Mouse (Mus musculus): ENCODE measurements at regions not wholly inside any gene's neighbourhood (a gene's known extent, or its start where the extent isn't known, plus 50 kb on each side); places are given as distances from the start of the nearest gene placed in this dataset.

DNA sequence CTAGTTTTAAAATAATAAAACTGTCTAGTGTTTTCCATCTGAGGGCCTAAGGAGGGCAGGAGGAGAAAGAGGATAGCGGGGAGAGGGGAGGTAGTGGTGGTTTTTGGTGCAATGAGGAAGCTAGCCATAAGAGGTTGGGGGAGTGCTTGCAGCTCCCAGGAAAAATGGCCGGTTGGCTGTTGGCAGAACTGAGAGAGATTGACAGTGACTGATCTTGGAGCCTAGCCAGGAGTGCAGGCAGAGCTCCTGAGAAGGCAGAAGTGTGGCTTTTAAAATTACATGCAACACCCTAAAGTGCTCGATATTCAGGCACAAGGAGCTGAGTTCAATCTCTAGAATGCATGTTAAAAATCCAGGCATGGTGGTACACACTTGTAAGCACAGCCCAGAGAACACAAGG lies 938.3 kb upstream of the 2610301B20Rik start:
- DNase-seq, result no peak

DNA sequence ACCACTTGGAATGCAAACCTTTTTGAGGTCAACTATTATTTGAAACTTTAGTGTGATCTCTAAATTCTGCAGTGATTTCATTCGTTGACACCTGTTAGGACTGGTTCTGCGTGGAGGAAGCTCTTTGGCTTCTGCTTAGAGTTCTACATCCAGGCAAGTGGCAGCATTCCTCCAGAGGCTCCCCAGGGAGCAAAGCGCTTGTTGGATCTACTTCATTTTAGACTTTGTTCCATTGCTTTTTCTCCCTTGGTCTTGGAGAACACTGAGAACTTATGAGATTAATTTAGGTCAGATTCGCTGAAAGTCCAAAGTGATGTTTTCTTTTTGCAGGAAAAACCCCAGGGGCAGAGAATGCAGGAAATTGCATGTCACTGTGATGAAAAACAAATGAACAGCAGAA lies 922.9 kb upstream of the 2610301B20Rik start:
- DNase-seq, result no peak

DNA sequence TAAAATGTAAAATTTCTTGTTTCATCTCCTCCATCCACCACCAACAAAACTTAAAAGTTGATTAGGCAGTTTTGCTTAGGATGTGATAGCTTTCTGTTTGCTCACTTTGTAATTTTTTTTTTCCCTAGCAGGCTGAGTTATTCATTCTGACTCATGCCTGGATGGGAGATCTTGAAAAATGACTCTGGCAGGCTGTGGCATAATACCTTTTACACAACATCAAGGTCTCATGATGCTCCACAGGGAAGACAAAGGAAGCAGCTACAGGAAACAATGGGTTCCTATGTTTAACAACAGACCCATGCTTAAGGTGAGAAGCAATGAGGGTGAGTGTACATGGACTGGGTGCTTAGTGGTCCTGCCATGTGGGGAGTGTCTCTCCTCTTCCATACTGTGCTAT lies 899.7 kb upstream of the 2610301B20Rik start:
- no peak for DNase-seq

DNA sequence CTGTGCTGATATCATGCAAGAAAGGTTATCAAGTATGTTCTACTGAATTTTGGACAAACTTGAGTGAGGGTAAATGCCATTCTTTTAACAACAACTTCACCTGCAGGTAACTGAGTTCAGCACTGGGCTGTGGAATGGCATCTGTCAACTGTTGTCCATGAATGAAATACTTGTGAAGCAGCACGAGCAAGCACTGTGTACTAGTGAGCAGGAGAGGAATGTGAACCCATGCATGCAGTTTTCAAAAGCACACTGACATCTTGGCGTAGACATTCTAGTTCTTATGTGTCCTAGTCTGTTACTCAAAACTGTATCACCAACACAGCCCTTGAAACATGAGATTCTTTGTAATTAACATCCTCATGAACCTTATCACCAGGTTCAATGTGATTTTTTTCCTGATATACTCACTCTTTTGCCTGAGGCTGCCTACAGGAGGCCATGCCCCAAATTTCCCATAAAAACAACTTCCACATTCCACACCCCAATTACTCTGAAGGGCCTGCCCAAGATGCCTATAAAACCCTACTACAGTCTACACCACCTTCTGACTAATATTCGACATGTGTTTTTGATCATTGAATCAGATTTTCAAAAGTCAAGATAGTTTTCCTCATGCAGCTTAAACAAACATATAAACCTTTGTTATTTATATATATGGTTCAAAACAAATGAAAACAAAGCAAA lies 892.8 kb upstream of the 2610301B20Rik start:
- no peak for DNase-seq

DNA sequence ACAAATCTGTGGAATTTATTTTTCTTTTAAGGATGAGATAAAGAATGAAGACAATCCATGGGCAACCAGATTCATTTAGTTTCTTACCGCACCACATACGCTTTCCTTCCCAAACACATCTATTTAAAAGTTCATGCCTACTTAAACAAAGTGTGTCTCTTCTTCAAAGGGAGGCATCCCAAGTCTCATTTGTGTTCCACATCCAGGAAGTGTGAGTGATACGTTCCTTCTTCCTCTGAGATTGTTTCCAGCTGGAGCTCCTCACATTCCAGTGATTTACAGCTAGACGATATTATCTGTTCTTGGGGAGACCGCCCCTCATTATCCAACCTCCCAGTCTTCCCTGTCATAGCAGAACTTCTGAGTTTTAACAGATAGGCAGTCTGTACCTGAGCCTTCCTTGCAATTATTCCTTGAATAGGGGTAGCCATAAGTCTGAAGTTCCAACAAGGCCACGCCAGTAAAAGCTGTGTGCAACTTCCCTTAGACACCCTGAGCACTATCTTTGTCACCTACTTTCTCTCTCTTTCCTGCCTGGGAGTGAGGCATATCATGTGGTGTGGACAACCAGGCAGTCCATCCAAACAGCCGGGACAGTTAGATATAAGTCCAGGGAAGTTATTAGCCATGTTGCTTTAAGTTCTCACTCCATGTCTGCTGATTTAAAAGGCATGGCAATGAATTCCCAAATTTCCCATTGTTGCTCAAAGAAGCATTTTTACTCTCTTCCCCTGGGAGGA lies 891.3 kb upstream of the 2610301B20Rik start:
- DNase-seq, result no peak

DNA sequence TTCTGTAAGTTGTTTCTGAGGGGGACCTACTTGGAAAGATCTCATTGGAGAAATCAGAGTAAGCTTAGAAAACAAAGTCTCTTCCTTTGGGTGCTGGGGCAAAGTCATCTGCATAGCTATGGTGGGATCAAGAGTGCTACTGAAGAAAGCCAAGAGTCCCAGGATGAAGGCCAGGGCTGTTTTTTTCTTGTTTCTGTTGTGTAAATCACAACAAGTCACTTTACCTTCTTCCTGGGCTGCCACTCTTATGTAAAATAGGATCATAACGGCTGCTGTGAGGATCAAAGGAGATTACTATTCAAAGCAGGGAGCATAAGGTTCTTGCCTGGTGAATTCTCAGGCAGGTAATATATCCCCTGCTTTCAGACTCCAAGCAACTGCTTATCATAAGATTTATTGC lies 880.4 kb upstream of the 2610301B20Rik start:
- DNase-seq, result no peak

DNA sequence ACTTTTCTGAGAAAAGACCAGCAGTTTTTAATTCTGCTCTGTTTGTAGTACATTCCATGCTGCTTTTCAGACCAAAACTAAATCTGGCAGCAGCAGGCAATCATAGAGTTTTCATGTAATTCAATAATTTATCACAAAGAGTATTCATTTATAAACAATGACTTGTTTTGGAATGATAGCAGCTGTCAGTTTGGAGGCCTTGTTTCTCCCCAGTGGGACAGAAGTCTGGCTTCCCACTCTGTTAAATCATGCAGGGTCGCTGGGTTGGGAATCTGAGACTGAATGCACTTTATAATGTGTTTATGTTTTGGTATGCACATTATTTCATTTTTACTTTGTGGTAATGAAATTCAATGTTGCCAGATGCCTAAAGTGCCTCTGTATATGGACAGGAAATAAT lies 879.8 kb upstream of the 2610301B20Rik start:
- no peak for DNase-seq

DNA sequence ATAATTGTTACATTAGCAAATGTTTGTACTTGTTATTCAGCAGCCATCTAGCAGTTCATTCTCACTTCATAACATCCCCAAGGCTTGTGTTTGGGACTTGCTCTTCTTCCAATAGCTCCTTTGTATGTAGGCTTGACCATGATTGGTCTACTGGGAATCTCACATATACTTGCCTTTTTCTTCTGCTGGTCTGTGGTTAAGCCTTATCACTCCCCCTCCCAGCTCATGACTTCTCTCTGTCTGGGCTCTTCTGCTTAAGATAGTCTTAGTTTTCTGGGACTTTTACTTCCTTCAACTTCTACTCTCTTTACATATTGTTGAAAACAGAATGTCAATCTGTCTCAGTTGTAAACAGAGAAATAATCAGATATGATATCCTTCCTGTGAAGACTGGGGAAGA lies 844.0 kb upstream of the 2610301B20Rik start:
- no peak for DNase-seq

DNA sequence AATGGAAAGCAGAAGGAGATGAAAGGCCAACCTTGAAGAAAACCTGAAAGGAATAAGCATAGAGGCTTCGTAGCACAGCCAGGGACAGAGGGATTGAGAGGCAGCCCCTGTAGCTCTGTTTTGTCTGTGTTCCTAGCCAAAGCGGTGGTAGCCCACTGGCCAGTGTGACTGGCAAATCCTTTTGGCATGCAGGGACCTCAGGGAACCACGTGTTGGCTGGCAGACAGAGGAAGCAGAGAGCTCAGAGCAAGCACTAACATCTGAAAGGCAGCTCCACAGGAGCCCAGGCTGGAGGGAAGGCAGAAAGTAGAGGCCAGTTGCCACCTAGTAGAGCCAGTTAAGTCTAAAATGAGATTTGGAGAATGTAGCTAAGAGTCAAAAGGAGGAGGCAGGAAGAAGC lies 842.5 kb upstream of the 2610301B20Rik start:
- no peak for DNase-seq

DNA sequence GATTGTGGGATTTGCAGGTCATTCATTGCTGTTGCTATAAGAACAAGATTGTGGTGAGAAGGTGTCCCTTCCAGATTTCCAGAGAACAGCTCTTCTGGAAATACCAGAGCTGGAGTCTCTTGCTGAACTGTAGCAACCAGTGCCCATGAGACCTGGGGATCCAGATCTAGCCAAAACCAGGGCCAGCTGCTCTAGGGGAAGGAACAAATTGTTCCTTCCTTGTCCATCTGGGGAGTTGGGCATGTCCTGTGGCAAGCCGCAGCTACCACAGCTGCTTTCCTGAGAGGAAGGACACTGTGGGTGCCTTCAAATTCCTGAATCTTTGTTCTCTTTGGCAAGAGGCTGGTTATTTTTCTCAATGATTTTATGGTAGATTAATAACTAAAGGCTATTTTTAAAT lies 839.0 kb upstream of the 2610301B20Rik start:
- DNase-seq, result no peak

DNA sequence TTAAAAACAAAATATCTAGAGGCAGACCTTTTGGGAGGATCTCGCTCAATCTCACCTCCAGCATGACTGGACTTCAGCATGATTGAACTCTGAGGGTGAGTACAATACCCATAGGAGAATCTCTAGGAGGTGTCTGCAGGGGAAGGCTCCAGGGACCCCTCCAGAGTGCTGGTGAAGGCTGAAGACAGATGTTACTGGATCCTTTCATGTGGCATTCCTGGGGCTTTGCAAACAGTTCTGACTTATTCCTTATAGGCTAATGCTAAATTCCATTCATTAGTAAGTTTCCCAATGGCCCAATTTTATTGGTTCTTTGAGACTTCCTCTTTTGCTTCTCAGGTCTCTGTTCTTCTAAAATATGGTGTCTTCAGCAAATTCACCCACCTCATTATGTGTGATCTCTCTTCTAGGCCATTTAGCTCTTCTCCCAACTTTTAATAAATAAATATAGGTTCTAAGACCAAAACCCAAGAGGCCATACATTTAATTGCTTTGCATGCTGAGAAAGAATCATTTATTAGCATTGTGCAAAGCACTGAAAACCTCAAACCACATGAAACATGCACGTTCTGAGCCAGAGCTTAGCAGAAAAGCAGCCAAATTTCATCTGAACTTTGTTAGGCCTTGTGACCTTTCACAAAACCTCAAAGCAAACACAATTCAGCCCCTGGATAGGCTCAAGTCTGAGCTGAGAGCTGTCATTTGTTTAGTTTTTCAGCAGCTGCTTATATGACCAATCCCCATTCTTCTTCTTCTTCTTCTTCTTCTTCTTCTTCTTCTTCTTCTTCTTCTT lies 832.8 kb upstream of the 2610301B20Rik start:
- no peak for DNase-seq

DNA sequence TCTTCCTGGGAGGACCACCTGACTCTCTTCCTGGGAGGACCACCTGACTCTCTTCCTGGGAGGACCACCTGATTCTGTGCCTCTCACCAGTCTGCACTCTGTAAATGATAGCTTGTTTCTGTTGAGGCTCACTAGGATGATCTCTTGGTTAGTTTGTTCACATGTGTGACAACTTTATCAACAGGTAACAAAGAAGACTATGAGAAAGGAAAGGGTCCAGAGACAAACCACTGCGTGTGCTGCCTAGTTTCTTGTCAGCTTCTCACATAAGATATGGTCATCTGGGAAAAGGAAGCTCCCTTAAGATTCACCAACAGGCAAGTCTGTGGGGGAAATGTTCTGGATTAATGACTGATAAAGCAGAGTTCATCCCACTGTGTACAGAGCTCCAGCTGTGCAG lies 825.5 kb upstream of the 2610301B20Rik start:
- no peak for DNase-seq

DNA sequence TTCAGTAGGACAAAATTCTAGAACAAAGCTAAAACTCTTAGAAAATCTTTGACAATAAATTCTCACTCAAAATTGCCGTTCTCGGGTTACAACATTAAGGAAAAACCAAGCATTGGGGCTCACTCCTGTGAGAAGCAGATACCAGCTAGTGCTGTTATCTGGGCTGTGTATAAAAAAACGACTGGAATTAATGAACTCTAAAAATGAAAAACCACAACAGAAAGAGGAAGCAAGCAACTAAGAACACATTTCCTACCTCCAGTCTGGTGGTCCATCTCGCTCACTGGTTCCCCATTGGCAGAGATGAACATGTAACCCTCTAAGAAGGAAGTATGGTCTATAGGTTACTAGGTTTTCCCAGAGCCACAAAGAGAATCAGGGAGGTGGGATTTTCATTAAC lies 824.9 kb upstream of the 2610301B20Rik start:
- DNase-seq, result no peak

DNA sequence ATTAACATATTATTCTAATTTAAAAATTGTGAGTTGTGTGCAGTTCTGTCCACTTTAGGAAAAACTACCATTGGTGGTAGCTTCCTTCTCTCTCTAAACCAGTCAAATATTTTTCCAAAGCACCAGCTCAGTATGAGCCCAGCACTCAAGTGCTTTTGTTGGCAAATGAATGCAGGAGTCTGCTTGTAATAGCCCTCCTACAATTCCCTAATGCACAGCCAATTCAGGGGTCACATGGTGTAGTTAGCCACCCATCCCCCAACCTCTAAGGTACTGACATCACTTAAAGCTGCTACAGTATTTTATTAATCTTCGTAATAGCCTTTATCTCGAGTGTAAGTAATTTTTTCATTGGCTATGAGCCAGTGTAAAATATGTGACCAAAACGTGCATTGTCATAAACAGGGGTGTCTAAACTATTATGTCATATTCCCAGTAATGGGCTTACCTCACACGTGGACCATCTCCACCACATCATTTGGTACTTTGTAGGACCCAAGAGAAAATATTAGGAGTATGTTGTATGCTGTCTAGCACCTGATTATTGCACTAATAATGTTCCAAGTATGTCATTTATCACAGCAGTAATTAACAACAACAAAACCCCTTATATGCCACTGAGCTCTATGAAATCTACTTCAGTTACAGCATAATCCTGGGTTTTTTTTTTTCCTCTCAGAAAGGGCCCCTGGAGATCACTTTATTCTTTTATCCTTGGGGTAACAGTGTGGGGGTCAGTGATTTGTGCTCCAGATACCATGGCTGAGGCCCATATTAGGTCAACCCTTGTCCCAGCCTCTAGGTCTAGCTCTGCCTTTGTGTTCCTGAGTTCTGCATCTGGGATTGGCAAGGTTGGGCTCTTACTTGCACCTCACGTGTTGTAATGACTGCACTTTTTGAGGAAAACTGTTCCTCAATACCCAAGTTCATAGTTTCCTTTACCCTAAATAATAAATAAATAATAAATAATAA lies 822.7 kb upstream of the 2610301B20Rik start:
- DNase-seq, result no peak

DNA sequence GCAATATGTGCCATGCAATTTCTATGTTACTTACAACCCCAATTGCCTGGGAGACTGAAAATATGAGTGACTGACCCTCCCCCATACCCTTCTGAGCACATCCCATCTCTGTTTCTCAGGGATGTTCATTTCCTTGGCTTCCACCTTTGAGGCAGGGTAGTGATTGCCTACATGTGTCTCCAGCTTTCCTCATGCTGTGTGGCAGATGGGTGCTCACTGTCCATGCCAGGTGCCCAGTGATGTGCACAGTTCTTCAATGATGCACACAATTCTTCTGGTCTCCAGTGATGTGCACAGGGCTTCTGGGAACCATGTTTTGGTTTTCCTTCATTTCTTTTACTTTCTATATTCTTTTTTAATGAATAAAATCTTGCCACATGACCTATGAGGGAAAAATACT lies 821.4 kb upstream of the 2610301B20Rik start:
- no peak for DNase-seq

DNA sequence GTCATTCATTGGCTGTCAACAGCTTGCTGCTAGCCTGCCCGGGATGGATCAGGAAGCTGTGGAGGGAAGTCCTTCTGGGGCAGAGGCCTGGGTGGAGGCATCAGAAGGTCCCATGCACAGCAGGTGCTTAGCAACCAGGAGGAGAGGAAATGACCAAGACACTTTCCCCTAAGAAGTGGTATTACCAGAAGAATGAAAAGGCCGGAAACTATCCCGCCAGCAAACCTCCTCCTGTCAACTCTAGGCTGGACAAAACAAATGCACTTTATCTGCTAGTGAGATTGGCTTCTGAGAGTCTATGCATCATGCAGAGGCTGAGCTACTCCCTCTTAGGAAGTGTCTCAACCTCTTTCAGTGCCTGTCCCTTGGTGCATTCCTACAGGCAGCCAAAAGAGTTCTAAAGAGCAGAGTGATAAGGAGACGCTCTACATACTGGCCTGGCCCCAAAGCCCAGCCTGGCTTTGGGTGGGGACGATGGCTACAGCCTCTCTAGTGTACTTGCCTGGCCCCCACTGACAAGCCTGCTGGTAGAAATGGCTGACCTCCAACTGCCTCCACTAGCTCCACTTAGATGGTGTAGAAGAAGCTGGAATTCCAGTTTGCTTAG lies 801.7 kb upstream of the 2610301B20Rik start:
- peak; percentile 42 for DNase-seq

DNA sequence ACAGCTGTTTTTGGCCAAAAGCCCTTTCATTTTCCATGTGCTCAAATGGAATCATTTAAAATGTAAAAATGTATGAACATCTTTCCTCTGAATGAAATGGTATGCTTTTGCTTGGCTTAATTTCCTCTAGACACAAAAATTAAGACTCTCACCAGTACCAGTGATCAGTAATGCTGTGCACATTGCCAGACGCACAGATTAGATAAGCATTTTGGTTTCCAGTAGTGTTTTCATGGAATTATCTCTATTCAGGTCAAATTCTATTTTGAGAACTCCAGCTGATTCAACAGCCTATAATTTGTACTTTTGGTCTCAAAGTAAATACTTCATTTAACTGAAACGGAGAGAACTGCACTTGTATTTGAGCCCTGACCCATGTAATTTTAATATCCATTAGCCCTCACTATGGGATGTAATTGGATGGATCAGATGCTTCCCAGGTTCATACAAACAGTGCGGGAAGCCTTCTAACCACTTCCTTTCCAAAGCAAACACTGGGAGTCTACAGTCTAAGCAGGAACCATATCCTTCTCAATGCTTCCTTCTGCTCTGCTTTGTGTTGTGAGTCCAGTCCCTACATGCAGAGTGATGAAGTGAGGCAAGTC lies 794.6 kb upstream of the 2610301B20Rik start:
- no peak for DNase-seq

DNA sequence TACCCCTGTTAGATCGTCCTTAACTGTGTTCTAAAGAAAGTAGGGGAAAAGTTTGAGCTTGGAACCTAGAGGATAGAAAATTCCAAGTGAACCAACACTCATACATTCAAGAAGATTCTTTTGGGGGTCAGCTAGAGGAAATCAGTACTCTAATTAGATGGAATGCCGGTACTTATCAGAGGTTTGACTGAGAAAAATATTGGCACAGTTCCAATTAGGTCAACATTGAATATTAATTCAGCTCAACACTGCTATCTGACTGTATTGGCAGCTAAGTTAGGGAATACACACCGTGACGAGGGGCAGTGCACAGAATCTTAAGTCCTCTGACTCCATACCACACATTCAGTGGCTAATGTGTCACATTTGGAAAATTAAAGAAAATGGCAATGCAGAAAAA lies 759.5 kb upstream of the 2610301B20Rik start:
- no peak for DNase-seq

DNA sequence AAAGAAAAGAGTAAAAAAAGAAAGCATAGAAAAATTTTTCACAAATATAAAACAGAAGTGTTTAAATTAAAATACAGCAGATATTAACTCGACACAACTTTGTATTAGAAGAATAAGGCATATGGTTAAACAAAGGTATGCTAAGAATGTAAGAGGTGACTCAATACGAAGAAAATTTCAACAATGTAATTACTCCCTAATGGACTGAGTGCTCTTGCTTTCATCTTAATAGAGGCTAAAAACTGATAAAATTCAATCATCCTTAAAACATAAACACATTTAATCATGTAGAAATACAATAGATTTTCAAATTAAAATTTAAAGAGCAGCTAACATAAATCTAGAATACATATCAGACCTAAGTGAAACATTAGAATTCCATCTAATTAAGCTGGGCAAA lies 756.3 kb upstream of the 2610301B20Rik start:
- DNase-seq, result no peak

DNA sequence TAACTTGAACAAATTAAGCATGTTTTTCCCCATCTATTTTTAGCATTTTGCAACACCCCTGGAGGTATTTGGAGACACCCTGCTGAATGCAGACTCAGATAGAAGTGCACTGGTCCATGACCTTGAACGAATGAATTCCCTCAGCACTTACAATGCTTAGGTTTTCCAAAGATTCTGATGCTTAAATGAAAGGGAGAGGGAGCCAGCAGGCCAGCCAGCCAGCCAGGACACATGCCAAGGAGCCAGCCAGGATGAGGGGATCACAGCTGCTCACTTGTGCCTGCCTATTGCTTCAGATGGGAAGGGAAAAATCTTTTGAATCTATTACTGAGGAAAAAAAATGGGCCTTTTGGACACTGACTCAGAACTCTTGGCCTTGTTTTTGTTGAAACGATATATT lies 750.0 kb upstream of the 2610301B20Rik start:
- peak; percentile 8 for DNase-seq

DNA sequence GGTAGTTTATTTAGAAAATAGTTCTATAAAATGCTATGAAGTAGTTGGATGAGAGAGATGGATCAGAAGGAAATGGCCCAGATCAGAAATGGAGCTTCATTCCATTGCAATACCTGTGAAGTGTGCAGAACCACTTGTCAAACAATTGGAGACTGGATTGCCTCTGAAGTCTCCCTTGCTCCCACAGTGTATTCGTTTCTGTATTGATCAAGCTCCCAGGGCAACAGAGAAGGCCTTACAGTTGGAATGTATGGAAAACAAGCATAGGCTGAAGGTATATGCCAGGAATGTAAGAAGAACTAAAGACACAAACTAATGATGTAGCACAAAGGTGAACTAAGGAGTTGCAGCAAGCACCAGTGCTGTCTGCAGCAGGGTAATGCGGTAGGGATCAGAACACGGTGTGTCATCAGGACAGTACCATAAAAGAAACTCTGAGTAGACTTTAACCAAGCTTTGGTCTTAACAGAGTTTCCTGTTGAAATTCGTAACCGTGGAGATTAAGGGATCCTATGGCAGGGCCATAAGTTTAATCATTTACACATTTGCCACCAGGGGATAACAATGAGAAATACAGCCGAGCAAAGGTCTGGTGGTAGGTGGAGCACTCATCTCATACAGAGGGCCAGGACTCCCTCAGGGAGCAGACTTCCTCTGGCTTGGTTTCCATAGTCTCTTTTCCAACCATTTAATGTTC lies 732.9 kb upstream of the 2610301B20Rik start:
- no peak for DNase-seq
